Mouse (Mus musculus): ENCODE data around the gene Gm2a.
"Not testable (repeated sequence)": the region's sequence is repeated elsewhere in the genome, so short reads cannot be mapped to it uniquely, and the experiment has no call there.

Gene Gm2a

GRCm38 (mm10) chr11:55096731-55097462 lies 1.0 kb upstream of the Gm2a start:
- DNase-seq (ENCODE audit: low read depth in 2 of 2, low spot score in 2 of 2): no peak

GRCm38 (mm10) chr11:55098189-55098915 lies 437 bp downstream of the Gm2a start:
- DNase-seq (ENCODE audit: low read depth in 2 of 2, low spot score in 2 of 2): no peak

GRCm38 (mm10) chr11:55099019-55099771 lies 1.3 kb downstream of the Gm2a start:
- no peak for DNase-seq (ENCODE audit: low read depth in 2 of 2, low spot score in 2 of 2)

GRCm38 (mm10) chr11:55099868-55100267 lies 2.0 kb downstream of the Gm2a start:
- no peak for DNase-seq (ENCODE audit: low read depth in 2 of 2, low spot score in 2 of 2)

- DNase-seq (ENCODE audit: low read depth in 2 of 2, low spot score in 2 of 2): no peak
These were observed 4.1 kb downstream of the Gm2a start for GRCm38 (mm10) chr11:55102015-55102414.

GRCm38 (mm10) chr11:55103229-55103628 lies 5.3 kb downstream of the Gm2a start:
- no peak for DNase-seq (ENCODE audit: low read depth in 2 of 2, low spot score in 2 of 2)

GRCm38 (mm10) chr11:55105389-55105788 lies 7.5 kb downstream of the Gm2a start:
- DNase-seq (ENCODE audit: low read depth in 2 of 2, low spot score in 2 of 2): no peak

GRCm38 (mm10) chr11:55106636-55107035 lies 8.7 kb downstream of the Gm2a start:
- DNase-seq (ENCODE audit: low read depth in 2 of 2, low spot score in 2 of 2): no peak

GRCm38 (mm10) chr11:55109521-55110300 lies 11.8 kb downstream of the Gm2a start:
- DNase-seq (ENCODE audit: low read depth in 2 of 2, low spot score in 2 of 2): no peak

GRCm38 (mm10) chr11:55110566-55111169 lies 12.8 kb downstream of the Gm2a start:
- no peak for DNase-seq (ENCODE audit: low read depth in 2 of 2, low spot score in 2 of 2)

- DNase-seq (ENCODE audit: low read depth in 2 of 2, low spot score in 2 of 2): no peak
These were observed 15.4 kb downstream of the Gm2a start for GRCm38 (mm10) chr11:55113209-55113860.

GRCm38 (mm10) chr11:55113861-55114250 lies 15.9 kb downstream of the Gm2a start:
- DNase-seq (ENCODE audit: low read depth in 2 of 2, low spot score in 2 of 2): not testable (repeated sequence)

- no peak for DNase-seq (ENCODE audit: low read depth in 2 of 2, low spot score in 2 of 2)
These were observed 16.4 kb downstream of the Gm2a start for GRCm38 (mm10) chr11:55114291-55114690.

GRCm38 (mm10) chr11:55116004-55116403 lies 18.1 kb downstream of the Gm2a start:
- DNase-seq (ENCODE audit: low read depth in 2 of 2, low spot score in 2 of 2): no peak

- DNase-seq (ENCODE audit: low read depth in 2 of 2, low spot score in 2 of 2): no peak
These were observed 19.1 kb downstream of the Gm2a start for GRCm38 (mm10) chr11:55117031-55117430.

GRCm38 (mm10) chr11:55120279-55120678 lies 22.4 kb downstream of the Gm2a start:
- no peak for DNase-seq (ENCODE audit: low read depth in 2 of 2, low spot score in 2 of 2)

GRCm38 (mm10) chr11:55120821-55121271 lies 22.9 kb downstream of the Gm2a start:
- peak; percentile 51 to 66 for DNase-seq (ENCODE audit: low read depth in 2 of 2, low spot score in 2 of 2)

GRCm38 (mm10) chr11:55121430-55121829 lies 23.5 kb downstream of the Gm2a start:
- DNase-seq (ENCODE audit: low read depth in 2 of 2, low spot score in 2 of 2): no peak

- DNase-seq (ENCODE audit: low read depth in 2 of 2, low spot score in 2 of 2): no peak
These were observed 28.7 kb downstream of the Gm2a start for GRCm38 (mm10) chr11:55126663-55127062.

GRCm38 (mm10) chr11:55127937-55128336 lies 30.0 kb downstream of the Gm2a start:
- DNase-seq (ENCODE audit: low read depth in 2 of 2, low spot score in 2 of 2): no peak
